Mouse (Mus musculus) ES-E14 (cell line): ENCODE results near the gene Akap12. TPM values are rescaled to one million over a fixed set of nuclear protein-coding genes. Genes with fewer than 3 reads are reported as not detected.
A peak's percentile ranks its signal among the peaks of the same experiment; 100 is the strongest.

Experiments used
- DNase-seq: peaks from one replicate; pipeline ENCODE4 v3.0.0-alpha.2; 2013; ENCODE audit warnings: low read depth, low spot score
- H3K27ac ChIP-seq: 2 replicates; pipeline ENCODE4 v1.5.1; 2012; ENCODE audit warnings: low read depth, mild to moderate bottlenecking, low read length, moderate library complexity, mixed read lengths; ENCODE audit not compliant: poor library complexity, insufficient read depth, severe bottlenecking
- H3K36me3 ChIP-seq: 2 replicates; pipeline ENCODE4 v1.6.1; 2012; ENCODE audit warnings: mild to moderate bottlenecking, low read length, moderate library complexity, mixed read lengths; ENCODE audit not compliant: control insufficient read depth, poor library complexity, insufficient read depth, severe bottlenecking
- H3K4me1 ChIP-seq, 2 experiments: fragments of 150-350 bp in 1 of 2; sonication (generic) in 1 of 2; 2 replicates each; pipeline ENCODE4 v1.6.1; 2012; ENCODE audit warnings: low read length in 2 of 2, mild to moderate bottlenecking in 1 of 2, mixed read lengths in 1 of 2; ENCODE audit not compliant: control insufficient read depth in 2 of 2, insufficient read depth in 2 of 2, poor library complexity in 1 of 2
- H3K4me3 ChIP-seq, 2 experiments: fragments of 150-350 bp in 1 of 2; sonication (generic) in 1 of 2; 2 replicates each; pipeline ENCODE4 v1.5.1; 2012; ENCODE audit warnings: low read length in 2 of 2, low read depth in 1 of 2, mild to moderate bottlenecking in 1 of 2, mixed read lengths in 1 of 2; ENCODE audit not compliant: insufficient read depth in 1 of 2, poor library complexity in 1 of 2, severe bottlenecking in 1 of 2
- H3K9ac ChIP-seq: 2 replicates; pipeline ENCODE4 v1.6.1; 2012; ENCODE audit warnings: low read depth, mild to moderate bottlenecking, low read length, mixed read lengths; ENCODE audit not compliant: poor library complexity, insufficient read depth, severe bottlenecking
- H3K9me3 ChIP-seq: fragments of 150-350 bp; sonication (generic); 2 replicates; pipeline ENCODE4 v1.6.1; 2012; ENCODE audit warnings: low read depth, mild to moderate bottlenecking, low read length; ENCODE audit not compliant: control insufficient read depth, insufficient read depth
- CHD2 ChIP-seq: IDR thresholded peaks from 2 replicates; pipeline ENCODE4 v1.6.1; 2014; ENCODE audit warnings: mild to moderate bottlenecking, low read depth, low read length, inconsistent platforms
- HCFC1 ChIP-seq: IDR thresholded peaks from 2 replicates; pipeline ENCODE4 v1.6.1; 2012; ENCODE audit warnings: low read length, inconsistent platforms, borderline replicate concordance; ENCODE audit not compliant: insufficient read depth
- MAFK ChIP-seq: IDR thresholded peaks from 2 replicates; pipeline ENCODE4 v1.6.1; 2014; ENCODE audit warnings: mild to moderate bottlenecking, low read depth, low read length, inconsistent platforms; ENCODE audit not compliant: insufficient read depth
- ZC3H11A ChIP-seq: IDR thresholded peaks from 2 replicates; pipeline ENCODE4 v1.6.1; 2012; ENCODE audit warnings: low read depth, mild to moderate bottlenecking, inconsistent platforms, low read length, borderline replicate concordance
- ZNF384 ChIP-seq: IDR thresholded peaks from 2 replicates; pipeline ENCODE4 v1.6.1; 2012; ENCODE audit warnings: low read depth, low read length, inconsistent platforms
- in situ Hi-C, 2 experiments: fragments of 600-800 bp; cut with MboI; formaldehyde crosslinking; loops; one replicate each; pipeline ENCODE4 v1.15.1; 2025; ENCODE audit warnings: low sequenced_read_pairs in 2 of 2, inconsistent platforms in 1 of 2; ENCODE audit not compliant: unreplicated experiment in 2 of 2
- total RNA-seq: library from RNA; depleted of rRNA; stranded (reverse); fragments of 300-350 nt; gene quantifications from 2 replicates; pipeline ENCODE4 v1.2.3, GENCODE M21; 2012; rRNA removed

The Akap12 gene
- total RNA-seq: 346 and 466 TPM in 2 replicates

DNA sequence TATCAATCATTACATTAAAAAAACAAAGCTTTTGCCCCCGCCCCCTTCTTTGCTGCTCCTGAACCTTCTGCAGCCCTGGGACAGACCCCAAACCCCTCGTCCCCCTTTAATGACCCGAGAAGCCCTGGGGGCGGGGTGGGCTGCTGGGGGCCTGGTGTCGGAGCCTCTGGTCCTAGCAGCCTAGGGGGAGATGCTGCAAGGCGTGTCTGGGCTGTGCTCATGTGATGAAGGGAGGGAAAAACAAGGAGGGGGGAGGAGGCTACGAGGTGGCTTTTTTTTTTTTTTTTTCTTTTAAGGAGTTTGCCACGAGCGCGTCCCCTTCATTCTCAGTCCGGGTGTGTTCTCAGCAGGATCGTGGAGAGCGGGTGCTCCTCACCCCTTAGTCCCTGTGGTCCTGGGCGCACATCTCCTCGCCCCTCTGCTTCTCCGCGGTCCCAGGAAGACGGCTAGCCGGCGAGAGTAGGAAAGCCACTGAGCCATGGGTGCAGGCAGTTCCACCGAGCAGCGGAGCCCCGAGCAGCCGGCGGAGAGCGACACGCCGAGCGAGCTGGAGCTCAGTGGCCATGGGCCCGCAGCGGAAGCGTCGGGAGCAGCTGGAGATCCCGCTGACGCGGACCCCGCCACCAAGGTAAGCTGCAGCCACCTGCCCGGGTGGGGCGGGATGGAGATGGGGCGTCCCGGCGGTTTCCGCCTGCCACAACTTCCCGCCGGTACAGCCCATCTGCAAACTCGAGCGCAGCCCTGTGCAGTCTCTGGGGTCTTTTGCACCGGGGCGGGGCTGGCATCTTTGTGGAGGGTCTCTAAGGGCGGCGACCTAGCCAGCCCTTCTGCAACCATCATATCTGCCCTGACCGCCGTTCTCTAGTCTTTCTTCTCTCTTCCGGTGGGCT lies at the start of gene Akap12:
Akap12 (plus strand) TSS at position 340 of the 890 bp plus-strand sequence.
- in situ Hi-C loops: no loop called here
- H3K9me3 ChIP-seq: no peaks in the 10 kb centered on the region
- TF ChIP-seq ZNF384: peak; percentile 97
- no peak for TF ChIP-seq CHD2
- no peak for TF ChIP-seq ZC3H11A
- TF ChIP-seq MAFK: 0 out of 2 replicates have a peak, but pooled peaks have one; percentile 3
- peak; percentile 16; the same call in 1 of the 2 replicates for TF ChIP-seq HCFC1
- peak within 1 kb of the TSS; percentile 87 for H3K9ac ChIP-seq
- H3K4me3 ChIP-seq: peak within 1 kb of the TSS; percentile 84 to 90
- peaks cover 7% of the 10 kb centered on the region for H3K36me3 ChIP-seq
- peak within 1 kb of the TSS; percentile 92 for H3K27ac ChIP-seq
- DNase-seq: no peak
- H3K4me1 ChIP-seq: peaks cover 12 to 18% of the 10 kb centered on the region in 2 experiments

DNA sequence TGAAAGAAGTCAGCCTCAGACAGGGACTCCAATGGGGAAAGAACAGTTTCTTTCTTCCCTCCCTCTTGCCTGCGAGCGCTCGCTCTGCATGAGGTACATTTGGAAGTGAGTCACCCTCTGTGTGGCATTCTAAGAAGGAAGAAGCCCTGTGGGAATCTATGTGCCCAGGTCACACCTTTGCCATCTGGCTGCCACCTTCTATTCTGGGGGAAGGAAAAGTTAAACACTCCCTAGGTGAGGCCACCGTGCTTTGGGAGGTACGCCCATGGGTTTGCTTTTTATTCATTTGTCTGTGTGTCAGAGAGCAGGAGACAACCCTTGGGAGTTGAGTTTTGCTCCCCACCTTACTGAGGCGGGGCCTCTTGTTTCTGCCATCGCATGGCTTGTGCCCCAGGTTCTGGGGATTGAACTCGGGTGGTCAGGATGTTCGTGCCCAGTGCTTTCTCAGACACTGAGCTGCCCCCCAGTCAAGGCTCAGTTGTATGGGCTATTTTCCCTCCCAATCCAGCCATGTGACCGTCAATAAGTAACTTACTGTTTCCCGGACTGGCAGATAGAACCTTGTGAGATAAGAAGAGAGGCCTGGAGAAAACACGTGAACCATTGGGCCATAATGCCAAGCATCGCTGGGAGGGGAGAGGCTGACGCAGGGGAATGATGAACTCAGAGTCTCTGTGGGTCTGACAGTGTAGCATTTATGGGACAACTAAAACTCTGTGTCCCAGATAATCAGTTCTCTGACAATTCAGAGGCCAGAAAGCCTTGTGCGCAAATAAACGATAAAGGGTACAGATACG lies 35.4 kb upstream of the Akap12 start:
- no peak for TF ChIP-seq HCFC1
- no peak for TF ChIP-seq ZC3H11A
- no peak for TF ChIP-seq CHD2
- TF ChIP-seq MAFK: no peak
- Histone ChIP-seq H3K9ac (no peak overlapping the region), H3K9me3 (no peaks in the 10 kb centered on the region), H3K36me3 (no peaks in the 10 kb centered on the region), H3K27ac (no peak overlapping the region), H3K4me1 (peaks cover 0 to 12% of the 10 kb centered on the region in 2 experiments; a peak in 1 of 4 replicates), H3K4me3 (no peak overlapping the region)
- in situ Hi-C loops: no loop called here
- no peak for DNase-seq

DNA sequence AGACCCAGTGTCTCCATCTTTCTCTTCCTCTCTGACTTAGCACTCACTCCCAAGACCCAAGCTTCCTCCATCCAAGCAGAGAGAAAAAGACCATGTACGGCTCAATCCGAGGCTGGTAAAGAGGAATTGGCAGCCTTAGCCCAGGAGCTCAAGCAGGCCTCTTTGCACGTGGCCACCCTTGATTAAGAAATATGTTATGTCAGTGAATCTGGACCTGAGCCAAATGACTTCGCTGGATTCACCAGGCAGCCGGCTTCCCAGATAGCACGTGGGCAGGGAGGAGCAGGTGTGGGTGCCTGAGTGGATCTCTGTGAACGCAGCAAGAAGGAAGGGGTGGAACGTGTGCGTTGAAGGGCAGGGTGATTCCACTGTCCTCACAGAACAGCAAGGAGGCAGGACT lies 33.1 kb upstream of the Akap12 start:
- H3K9ac ChIP-seq: no peak overlapping the region
- no peaks in the 10 kb centered on the region for H3K36me3 ChIP-seq
- TF ChIP-seq ZC3H11A (no peak), HCFC1 (no peak), ZNF384 (no peak), CHD2 (no peak), MAFK (no peak)
- H3K4me3 ChIP-seq: no peak overlapping the region
- H3K4me1 ChIP-seq: peaks cover 0 to 12% of the 10 kb centered on the region in 2 experiments; a peak in 1 of 4 replicates
- in situ Hi-C loops: no loop called here
- H3K9me3 ChIP-seq: no peaks in the 10 kb centered on the region
- no peak overlapping the region for H3K27ac ChIP-seq
- DNase-seq: no peak

DNA sequence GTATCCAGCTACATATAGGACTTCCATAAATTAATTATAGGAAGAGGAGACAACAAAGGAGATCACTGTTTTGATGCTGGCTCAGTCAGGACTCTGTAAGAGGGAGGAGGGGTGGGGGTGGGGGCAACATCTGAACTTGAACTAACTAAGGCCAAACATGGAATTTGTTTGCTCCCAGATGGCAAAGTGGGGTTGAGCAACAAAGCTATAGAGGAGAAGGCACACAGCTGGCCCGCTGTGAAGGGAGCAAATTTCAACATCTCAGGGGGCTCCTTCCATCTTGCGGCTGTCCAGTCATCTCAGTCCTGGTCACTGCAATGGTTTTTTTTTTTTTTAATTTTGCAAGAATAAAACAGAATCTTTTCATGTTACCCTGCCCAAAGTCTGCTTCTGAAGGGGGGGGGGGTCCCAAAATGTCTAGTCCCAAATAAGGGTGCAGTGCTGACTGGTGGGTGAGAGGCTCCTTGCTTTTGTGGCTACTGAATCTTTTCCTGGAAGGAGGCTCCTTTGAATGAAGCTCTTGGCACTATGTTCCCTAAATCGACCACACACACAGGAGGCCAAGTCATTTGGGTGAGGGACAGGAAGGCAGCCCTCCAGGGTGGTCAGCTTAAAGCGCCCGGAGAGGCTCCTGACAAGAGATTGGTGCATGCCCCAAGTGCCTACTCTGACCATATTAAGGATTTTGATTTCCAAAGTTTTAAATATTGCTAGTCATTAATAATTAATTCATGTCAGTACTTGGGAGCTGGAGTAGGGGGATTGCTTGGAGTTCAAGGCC lies 26.2 kb upstream of the Akap12 start:
- Histone ChIP-seq H3K27ac (no peak overlapping the region), H3K9ac (no peak overlapping the region)
- in situ Hi-C loops: no loop called here

More for the DNA sequence above, 26.2 kb upstream of the Akap12 start:
- TF ChIP-seq ZC3H11A (no peak), MAFK (no peak), ZNF384 (no peak), HCFC1 (no peak), CHD2 (no peak)
- H3K4me1 ChIP-seq: peaks cover 5 to 6% of the 10 kb centered on the region in 2 experiments; a peak in 2 of 4 replicates
- H3K4me3 ChIP-seq: no peak overlapping the region
- no peak for DNase-seq
- no peaks in the 10 kb centered on the region for H3K36me3 ChIP-seq
- H3K9me3 ChIP-seq: no peaks in the 10 kb centered on the region
